Mouse (Mus musculus): Measurements from ENCODE around the gene Gpr119. TPM values are rescaled to one million over a fixed set of nuclear protein-coding genes. Genes with fewer than 3 reads are reported as not detected.
A peak's percentile ranks its signal among the peaks of the same experiment; 100 is the strongest.

Gpr119 gene
- not detected for total RNA-seq (2021)
- long read RNA-seq, experiment 1 = 0 reads
- long read RNA-seq, experiment 2 = 0 reads

GRCm38 (mm10) chrX:48674171-48674570, at the start of gene Gpr119:
Gene Gpr119, minus strand, starts transcription at chrX:48674478.
- DNase-seq (ENCODE audit: low spot score in 2 of 2) = no peak

GRCm38 (mm10) chrX:48712846-48713245, 38.6 kb upstream of the Gpr119 start:
- DNase-seq (ENCODE audit: low spot score in 2 of 2) = no peak

GRCm38 (mm10) chrX:48709701-48710100, 35.4 kb upstream of the Gpr119 start:
- no peak for DNase-seq (ENCODE audit: low spot score in 2 of 2)

DNA sequence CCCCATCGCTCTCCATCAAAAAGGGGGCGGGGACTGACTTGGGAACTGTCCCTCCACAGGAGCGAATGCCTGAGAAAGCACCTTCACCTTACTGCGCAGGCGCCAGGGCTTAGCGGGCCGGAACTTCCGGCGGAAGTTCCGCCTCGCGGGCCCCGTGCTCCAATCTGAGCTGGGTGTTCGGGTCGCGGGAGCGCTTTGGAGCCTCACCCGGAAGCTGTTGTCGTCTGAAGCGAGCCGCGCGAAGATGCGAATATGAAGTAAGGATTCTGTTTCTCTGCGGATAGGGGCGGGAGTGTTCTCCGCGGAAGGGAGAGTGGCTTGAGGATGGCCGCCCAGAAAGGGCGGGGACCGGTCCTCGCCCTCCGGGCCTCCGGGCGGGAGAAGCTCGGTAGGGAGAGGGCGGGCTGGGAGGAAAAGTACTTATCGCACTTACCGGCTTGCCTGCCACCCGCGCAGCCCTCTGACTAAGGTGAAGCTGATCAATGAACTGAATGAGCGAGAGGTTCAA, 20.6 kb upstream of the Gpr119 start, which contains the start of gene Rbmx2:
TSS of gene Rbmx2 (plus strand) at position 141 of the 508 bp plus-strand sequence.
- peak; percentile 84 to 89 for DNase-seq (ENCODE audit: low spot score in 2 of 2)

DNA sequence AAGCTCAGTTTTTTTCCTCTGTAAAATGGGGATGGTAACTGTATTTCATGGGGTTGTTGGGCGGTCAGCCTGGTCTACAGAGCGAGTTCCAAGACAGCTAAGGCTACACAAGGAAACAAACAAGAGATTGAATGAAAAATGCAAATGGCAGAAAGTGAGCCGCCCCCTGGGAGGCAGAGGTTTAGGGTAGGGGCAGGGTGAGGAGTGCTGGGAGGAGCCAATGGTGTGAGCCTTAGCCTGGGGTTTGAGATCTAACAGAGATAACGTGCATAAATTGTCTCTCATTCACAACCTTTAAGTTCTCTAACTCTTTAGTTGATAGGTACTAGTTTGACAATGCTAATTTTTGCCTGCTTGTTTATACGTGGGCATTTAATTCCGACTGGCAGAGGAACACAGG, 20.2 kb upstream of the Gpr119 start:
- peak in 1 of 2 experiments; percentile 2 for DNase-seq (ENCODE audit: low spot score in 2 of 2)

DNA sequence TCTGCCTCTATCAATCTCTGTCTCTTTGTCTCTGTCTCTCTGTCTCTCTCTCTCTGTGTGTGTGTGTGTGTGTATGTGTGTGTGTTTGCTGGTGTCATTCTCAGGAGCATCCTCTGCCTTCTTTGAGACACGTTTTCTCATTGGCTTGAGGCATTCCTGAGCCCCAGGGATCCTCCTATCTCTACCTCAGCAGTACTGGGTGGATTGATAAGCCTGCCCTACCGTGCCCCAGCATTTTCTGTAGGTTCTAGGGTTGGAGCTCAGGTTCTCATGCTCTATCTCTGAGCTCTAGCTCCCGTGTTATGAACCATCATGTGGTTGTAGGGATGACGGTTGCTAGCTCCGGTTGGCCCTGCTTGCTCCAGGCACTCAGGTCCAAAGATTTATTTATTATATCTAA, 9.6 kb upstream of the Gpr119 start:
- DNase-seq (ENCODE audit: low spot score in 2 of 2) = no peak

DNA sequence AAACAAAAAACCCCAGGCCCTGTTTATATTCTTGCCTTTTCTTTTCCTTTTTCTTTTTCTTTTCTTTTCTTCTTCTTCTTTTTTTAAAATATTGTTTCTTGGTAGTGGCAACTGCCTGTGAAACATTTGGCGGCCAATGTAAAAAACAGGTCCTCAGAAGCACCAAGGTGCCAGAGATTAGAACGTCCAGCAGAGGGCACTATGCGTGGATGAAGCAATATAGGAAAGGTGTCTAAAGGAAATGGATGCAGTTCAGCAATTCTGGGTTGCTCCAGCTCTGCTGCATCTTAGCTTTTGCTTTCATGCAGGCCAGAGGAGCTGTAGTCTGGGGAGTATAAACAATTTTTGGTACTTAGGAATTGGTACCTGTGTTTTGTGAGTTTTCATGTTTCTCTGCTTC, 9.2 kb upstream of the Gpr119 start:
- DNase-seq (ENCODE audit: low spot score in 2 of 2) = peak; percentile 48 to 59

DNA sequence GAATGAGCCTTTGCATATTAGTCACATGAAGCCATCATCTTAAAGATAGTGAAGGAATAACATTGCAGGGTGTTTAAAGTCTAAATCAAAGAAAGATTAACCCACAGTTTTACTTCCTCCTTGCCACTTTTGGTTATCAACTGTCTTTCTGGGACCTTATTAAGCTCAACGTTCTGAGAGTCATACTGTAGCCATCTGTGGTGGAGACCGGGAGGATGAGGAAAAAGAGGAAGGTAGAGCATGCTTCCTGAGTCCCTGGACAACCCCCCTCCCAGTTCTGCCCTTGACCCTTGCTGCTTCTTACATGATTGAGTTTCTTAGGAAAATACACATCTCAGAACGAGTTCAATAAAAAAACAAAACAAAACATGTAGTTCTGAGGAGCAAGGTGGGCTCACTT, 2.6 kb downstream of the Gpr119 start:
- DNase-seq (ENCODE audit: low spot score in 2 of 2) = no peak

- DNase-seq (ENCODE audit: low spot score in 2 of 2) = no peak
These were observed 4.7 kb downstream of the Gpr119 start for GRCm38 (mm10) chrX:48669588-48669987.

DNA sequence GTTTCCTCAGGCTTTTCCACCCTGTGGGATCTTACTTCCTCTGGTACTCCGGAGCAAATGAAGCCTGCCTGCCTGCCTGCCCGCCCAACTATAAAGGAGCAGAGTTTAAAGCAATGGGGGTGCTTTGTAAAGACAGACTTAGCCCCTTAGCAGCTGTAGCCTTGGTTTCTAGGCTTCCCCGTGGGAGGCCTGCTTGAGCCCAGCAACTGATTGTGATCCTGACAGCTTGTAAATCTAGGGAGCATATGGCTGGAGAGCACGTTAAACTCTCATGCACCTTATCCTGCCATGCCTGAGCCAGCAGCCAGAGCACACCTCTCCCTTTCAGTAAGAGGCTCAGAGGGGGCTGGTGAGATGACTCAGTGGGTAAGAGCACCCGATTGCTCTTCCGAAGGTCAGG, 7.5 kb downstream of the Gpr119 start:
- no peak for DNase-seq (ENCODE audit: low spot score in 2 of 2)

DNA sequence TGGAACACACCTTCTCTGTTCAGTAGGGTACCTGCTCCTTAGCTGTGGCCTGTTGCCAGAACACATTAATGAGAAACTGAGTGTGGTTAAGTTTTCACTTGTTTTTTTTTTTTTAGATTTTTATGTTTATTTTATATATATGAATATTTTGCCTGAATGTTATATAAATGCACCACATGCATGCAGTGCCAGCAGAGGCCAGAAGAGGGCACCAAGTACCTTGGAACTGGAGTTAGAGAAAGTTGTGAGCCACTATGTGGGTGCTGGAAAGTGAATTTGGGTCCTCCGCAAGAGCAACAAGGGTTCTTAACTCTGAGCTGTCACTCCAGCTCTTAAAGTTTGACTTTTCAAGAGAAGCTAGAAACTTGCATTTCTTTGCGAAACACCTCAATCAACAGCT, 30.2 kb downstream of the Gpr119 start:
- DNase-seq (ENCODE audit: low spot score in 2 of 2) = peak; percentile 42 to 47

DNA sequence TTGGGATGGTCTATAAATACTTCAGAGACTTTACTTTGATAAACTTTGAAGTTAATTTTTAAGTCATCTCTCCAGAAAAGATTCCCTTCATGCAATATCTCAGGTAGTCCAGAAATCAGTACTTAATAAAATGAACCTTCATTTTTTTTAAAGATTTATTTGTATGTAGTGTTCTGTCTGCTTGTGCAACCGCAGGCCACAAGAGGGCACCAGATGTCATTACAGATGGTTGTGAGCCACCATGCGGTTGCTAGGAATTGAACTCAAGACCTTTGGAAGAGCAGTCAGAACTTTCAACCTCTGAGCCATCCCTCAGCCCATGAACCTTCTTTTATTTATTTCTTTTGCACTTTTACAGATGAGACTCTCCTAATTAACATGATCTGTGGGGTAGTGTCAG, 37.2 kb downstream of the Gpr119 start:
- DNase-seq (ENCODE audit: low spot score in 2 of 2) = no peak

DNA sequence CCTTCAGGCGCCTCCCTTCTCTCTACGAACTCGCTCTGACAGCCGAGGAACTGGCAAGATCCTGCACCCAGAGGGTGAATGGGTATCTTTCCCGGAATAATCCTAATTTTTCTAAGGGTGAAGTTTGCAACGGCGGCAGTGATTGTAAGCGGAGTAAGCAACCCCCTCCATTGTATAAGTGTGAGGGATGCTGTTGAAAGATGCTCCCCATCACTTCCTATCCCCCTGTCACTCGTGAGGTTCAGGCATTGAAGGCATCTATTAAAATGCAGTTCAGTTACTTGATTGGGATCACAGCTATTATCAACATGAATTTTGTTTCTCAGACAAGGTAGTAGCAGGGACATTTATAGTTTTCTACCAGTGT, 50.2 kb downstream of the Gpr119 start:
- no peak for DNase-seq (ENCODE audit: low spot score in 2 of 2)

DNA sequence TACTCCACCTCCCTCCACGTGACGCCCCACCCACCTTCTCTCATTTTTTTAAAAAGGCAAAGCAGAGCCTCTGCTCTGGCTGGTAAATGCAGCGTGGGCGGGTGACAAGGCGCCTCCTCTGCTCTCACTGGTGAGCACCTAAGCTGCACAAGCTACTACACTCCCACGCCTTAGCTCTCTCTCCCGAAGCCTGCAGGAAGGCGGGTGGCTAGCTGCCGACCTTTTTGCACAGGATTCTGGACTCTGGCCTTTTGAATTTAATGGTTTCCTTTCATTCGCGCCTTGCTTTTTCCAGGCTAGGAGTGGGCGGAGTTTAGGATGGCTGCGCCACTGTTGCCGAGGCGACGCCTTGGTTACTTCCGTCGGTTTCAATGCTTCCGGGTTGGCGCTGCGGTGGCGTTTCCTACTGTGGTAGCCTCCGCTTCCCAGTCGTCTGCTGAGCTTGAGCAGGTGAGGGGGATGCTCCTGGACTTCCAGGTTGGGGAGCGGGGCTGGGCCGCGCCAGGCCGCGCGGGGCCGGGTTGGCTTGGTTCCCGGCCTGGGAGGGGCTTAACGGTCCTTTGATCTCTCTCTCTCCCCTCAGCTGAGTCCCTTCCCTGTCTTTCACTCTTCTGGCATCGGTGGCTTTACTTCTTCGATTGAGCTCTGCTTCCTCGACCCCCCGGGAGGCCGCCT, 50.8 kb downstream of the Gpr119 start, which contains the start of gene Slc25a14:
TSS of gene Slc25a14 (plus strand) at position 35 of the 675 bp plus-strand sequence.
- DNase-seq (ENCODE audit: low spot score in 2 of 2) = peak; percentile 77 to 79

DNA sequence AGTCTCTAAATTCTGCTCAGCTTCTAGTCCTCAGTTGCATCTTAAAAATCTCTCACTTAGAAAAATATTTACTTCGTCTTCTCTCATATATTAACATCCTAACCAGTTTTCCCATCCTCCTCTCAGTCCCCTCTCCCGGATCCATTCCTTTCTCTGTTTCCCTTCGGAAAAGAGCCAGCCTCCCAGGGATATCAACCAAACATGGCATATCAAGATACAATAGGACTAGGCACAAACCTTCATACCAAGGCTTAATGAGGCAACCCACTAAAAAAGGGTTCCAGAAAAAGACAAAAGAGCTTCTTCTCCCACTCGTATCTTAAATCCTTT, 51.3 kb downstream of the Gpr119 start:
- DNase-seq (ENCODE audit: low spot score in 2 of 2) = no peak

Small RNAs within 50 kb of the gene (microRNA-seq; reads per million reads assigned to microRNA genes)
- 0 reads per million in 2 experiments for gene Gm27828

Other genes starting within 250 kb of the Gpr119 start
- 1 to 10 TPM; 1.0 to 1.1 TPM for gene Elf4, start 211.3 kb downstream of the Gpr119 start, total RNA-seq (2021)
- gene Aifm1, start 160.9 kb downstream of the Gpr119 start, total RNA-seq (2021) = 10 to 100 TPM; 23.1 to 28.4 TPM
- gene Rab33a, start 155.2 kb downstream of the Gpr119 start, total RNA-seq (2021) = 10 to 100 TPM; 26.6 to 31.8 TPM
- gene Zfp280c, start 80.0 kb downstream of the Gpr119 start, total RNA-seq (2021) = 10 to 100 TPM; 17.0 to 18.7 TPM
- gene Slc25a14, start 51.1 kb downstream of the Gpr119 start, total RNA-seq (2021) = 10 to 100 TPM; 67.9 to 69.8 TPM
- 1 to 10 TPM; 4.5 to 4.7 TPM for gene Rbmx2, start 20.5 kb upstream of the Gpr119 start, total RNA-seq (2021)
- not detected for gene Gm595, start 203.2 kb upstream of the Gpr119 start, total RNA-seq (2021)